Mouse (Mus musculus): ENCODE results near the gene Olfr1370. TPM values are rescaled to one million over a fixed set of nuclear protein-coding genes. Genes with fewer than 3 reads are reported as not detected.

Olfr1370 gene
- polyA plus RNA-seq, 1 experiment from 2014 or later, result not detected

Other genes starting within 250 kb of the Olfr1370 start
- 0.04 and 0.06 TPM in 2 replicates for gene Olfr1369-ps1, start 36.5 kb upstream of the Olfr1370 start, polyA plus RNA-seq (2016; fragmentation: Nextera tagmentation; extraction: Ambion mirVana)
- gene Olfr263, start 54.7 kb upstream of the Olfr1370 start, polyA plus RNA-seq (2016; fragmentation: Nextera tagmentation; extraction: Ambion mirVana), result not detected in 2 replicates
- gene Olfr1368, start 70.9 kb upstream of the Olfr1370 start, polyA plus RNA-seq (2016; fragmentation: Nextera tagmentation; extraction: Ambion mirVana), result not detected in 2 replicates
- gene Trim27, start 104.5 kb upstream of the Olfr1370 start, polyA plus RNA-seq (2016; fragmentation: Nextera tagmentation; extraction: Ambion mirVana), result 169 and 173 TPM in 2 replicates
- not detected in 2 replicates for gene Gpx5, start 217.8 kb upstream of the Olfr1370 start, polyA plus RNA-seq (2016; fragmentation: Nextera tagmentation; extraction: Ambion mirVana)
- 0.15 and 0.21 TPM in 2 replicates for gene Gpx6, start 237.2 kb upstream of the Olfr1370 start, polyA plus RNA-seq (2016; fragmentation: Nextera tagmentation; extraction: Ambion mirVana)